Mouse (Mus musculus) frontal cortex, adult (tissue): ENCODE measurements around the gene Cabin1.
A peak's percentile ranks its signal among the peaks of the same experiment; 100 is the strongest.

ENCODE experiments used
- ATAC-seq: cut with Nextera tagmentation; 2 replicates; pipeline ENCODE4 v1.9.2; 2017; ENCODE audit warnings: mild to moderate bottlenecking, moderate library complexity, mixed read lengths; ENCODE audit not compliant: low TSS enrichment

The Cabin1 gene

GRCm38 (mm10) chr10:75763682-75764518 lies at the start of gene Cabin1:
Cabin1 (minus strand) TSS chr10:75764341.
- peak; percentile 100 for ATAC-seq

GRCm38 (mm10) chr10:75804217-75804616 lies 40.1 kb upstream of the Cabin1 start:
- no peak for ATAC-seq

- peak; percentile 69 for ATAC-seq
Observed at GRCm38 (mm10) chr10:75798176-75798696, 34.1 kb upstream of the Cabin1 start, which contains the start of gene Gstt1. Gstt1 (minus strand) TSS chr10:75798584.

- peak; percentile 87 for ATAC-seq
Observed at GRCm38 (mm10) chr10:75797619-75798175, 33.6 kb upstream of the Cabin1 start.

- ATAC-seq, result no peak
Observed at GRCm38 (mm10) chr10:75796731-75797516, 32.8 kb upstream of the Cabin1 start.

- ATAC-seq, result no peak
Observed at GRCm38 (mm10) chr10:75794880-75795279, 30.7 kb upstream of the Cabin1 start.

- no peak for ATAC-seq
Observed at GRCm38 (mm10) chr10:75790773-75791172, 26.6 kb upstream of the Cabin1 start.

GRCm38 (mm10) chr10:75789841-75790240 lies 25.7 kb upstream of the Cabin1 start:
- no peak for ATAC-seq

- ATAC-seq, result no peak
Observed at GRCm38 (mm10) chr10:75789081-75789735, 25.1 kb upstream of the Cabin1 start.

GRCm38 (mm10) chr10:75788277-75788676 lies 24.1 kb upstream of the Cabin1 start:
- ATAC-seq, result peak; percentile 98

GRCm38 (mm10) chr10:75785442-75785841 lies 21.3 kb upstream of the Cabin1 start:
- no peak for ATAC-seq

- peak; percentile 50; the same call in 1 of the 2 replicates for ATAC-seq
Observed at GRCm38 (mm10) chr10:75780769-75781578, 16.8 kb upstream of the Cabin1 start, which contains the start of the genes Gm20441 and Gstt3. Gm20441 (minus strand) TSS chr10:75780954. Gstt3 (minus strand) TSS chr10:75781414.

GRCm38 (mm10) chr10:75779206-75780174 lies 15.3 kb upstream of the Cabin1 start:
- ATAC-seq, result no peak

GRCm38 (mm10) chr10:75777885-75778284 lies 13.7 kb upstream of the Cabin1 start:
- ATAC-seq, result no peak

- no peak for ATAC-seq
Observed at GRCm38 (mm10) chr10:75776562-75776961, 12.4 kb upstream of the Cabin1 start.

GRCm38 (mm10) chr10:75774587-75774986 lies 10.4 kb upstream of the Cabin1 start:
- ATAC-seq, result no peak

- ATAC-seq, result no peak
Observed at GRCm38 (mm10) chr10:75774102-75774501, 10.0 kb upstream of the Cabin1 start.

- ATAC-seq, result peak; percentile 95
Observed at GRCm38 (mm10) chr10:75772795-75773664, 8.9 kb upstream of the Cabin1 start, which contains the start of gene Ddt. Ddt (minus strand) TSS chr10:75773414.
